Mouse (Mus musculus) gastrocnemius, adult 2 months (tissue): Measurements from ENCODE around the gene Arhgap44. TPM values are rescaled to one million over a fixed set of nuclear protein-coding genes. Genes with fewer than 3 reads are reported as not detected.

Experiments used
- DNase-seq: peaks from one replicate; pipeline ENCODE4 v3.0.0; 2022
- H3K27ac ChIP-seq: fragments of 200-600 bp; 2 replicates; pipeline ENCODE4 v1.8.1; 2022; ENCODE audit warnings: mild to moderate bottlenecking
- H3K4me3 ChIP-seq: fragments of 200-600 bp; 2 replicates; pipeline ENCODE4 v1.8.1; 2022; ENCODE audit warnings: mild to moderate bottlenecking, moderate library complexity
- CTCF ChIP-seq: fragments of 200-600 bp; IDR thresholded peaks from 2 replicates; pipeline ENCODE4 v1.8.1; 2022; ENCODE audit warnings: antibody characterized with exemption, mild to moderate bottlenecking, moderate library complexity
- intact Hi-C: fragments of 180-260 bp; cut with DNase I; formaldehyde crosslinking; loops from one replicate; pipeline ENCODE4 v1.15.1; 2025
- long read RNA-seq, 2 experiments: library from polyadenylated mRNA; stranded (forward); transcript quantifications; one replicate each; pipeline ENCODE4 v2.0.0; 2021
- total RNA-seq, 2 experiments: library from RNA; stranded (reverse); gene quantifications; 2 replicates each; pipeline ENCODE4 v1.2.3; 2021

The Arhgap44 gene
- total RNA-seq, result 10 to 100 TPM in 1 of 2 experiments, 1 to 10 TPM in 1; 8.5 to 11.7 TPM
- long read RNA-seq, experiment 1, full-length matches to known transcripts, result 6 of 6 reads
- long read RNA-seq, experiment 1, partial matches to known transcripts, result 0 of 6 reads
- long read RNA-seq, experiment 1, other reads (novel, unspliced or antisense), result 0 of 6 reads
- long read RNA-seq, experiment 2, full-length matches to known transcripts, result 4 of 8 reads
- long read RNA-seq, experiment 2, partial matches to known transcripts, result 0 of 8 reads
- long read RNA-seq, experiment 2, other reads (novel, unspliced or antisense), result 4 of 8 reads

GRCm38 (mm10) chr11:65162767-65163120 lies at the start of gene Arhgap44:
TSS of gene Arhgap44 (minus strand) at chr11:65162961.
- Histone ChIP-seq H3K4me3 (peak within 1 kb of the TSS; percentile 90), H3K27ac (peak within 1 kb of the TSS; percentile 78)
- no peak for TF ChIP-seq CTCF
- intact Hi-C loops, result no loop called here
- DNase-seq, result peak; percentile 83

GRCm38 (mm10) chr11:65211701-65212100 lies 48.9 kb upstream of the Arhgap44 start:
- no peak overlapping the region for H3K27ac ChIP-seq
- no peak overlapping the region for H3K4me3 ChIP-seq
- DNase-seq, result no peak
- intact Hi-C loops, result no loop called here
- TF ChIP-seq CTCF, result no peak

DNA sequence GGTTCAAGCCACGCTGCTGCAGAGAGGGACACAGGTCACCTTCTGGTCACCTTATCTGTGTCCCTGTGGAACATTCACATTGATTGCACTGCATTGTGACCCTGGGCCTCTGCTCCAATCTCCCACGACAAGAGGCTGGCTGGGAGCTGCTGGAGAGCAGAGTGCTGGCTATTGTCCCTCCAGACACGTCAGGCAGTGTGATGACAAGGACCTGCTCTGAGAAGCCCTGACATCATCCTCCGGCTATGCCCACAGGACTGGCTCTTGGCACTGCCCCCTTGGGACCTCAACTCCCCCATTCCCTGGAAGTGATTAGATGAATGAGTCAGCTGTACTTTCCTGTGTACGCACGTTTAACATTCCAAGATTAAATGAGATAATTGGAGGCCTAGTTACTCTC lies 46.7 kb upstream of the Arhgap44 start:
- peak; percentile 15 for DNase-seq
- Histone ChIP-seq H3K4me3 (no peak overlapping the region), H3K27ac (no peak overlapping the region)
- intact Hi-C loops, result no loop called here
- no peak for TF ChIP-seq CTCF

DNA sequence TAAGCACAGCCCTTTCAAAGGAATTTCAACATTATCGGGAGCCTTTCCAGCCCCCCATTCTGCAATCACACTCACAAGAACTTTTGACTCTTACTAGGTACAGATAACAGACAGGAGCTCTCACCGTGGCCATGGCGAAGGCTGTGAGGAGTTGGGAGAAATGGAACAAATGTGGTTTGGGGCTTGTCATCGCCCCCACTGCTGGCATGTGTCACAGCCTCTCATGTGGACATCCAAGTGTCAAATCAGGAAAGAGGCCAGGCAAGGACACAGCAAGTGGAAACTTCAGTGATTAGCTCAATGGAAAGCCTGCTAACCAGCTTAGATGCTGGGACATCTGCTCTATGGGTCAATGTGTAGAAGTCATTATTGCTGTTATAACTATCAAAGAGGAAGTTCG lies 42.5 kb upstream of the Arhgap44 start:
- DNase-seq, result no peak
- Histone ChIP-seq H3K4me3 (no peak overlapping the region), H3K27ac (no peak overlapping the region)
- intact Hi-C loops, result no loop called here
- no peak for TF ChIP-seq CTCF

DNA sequence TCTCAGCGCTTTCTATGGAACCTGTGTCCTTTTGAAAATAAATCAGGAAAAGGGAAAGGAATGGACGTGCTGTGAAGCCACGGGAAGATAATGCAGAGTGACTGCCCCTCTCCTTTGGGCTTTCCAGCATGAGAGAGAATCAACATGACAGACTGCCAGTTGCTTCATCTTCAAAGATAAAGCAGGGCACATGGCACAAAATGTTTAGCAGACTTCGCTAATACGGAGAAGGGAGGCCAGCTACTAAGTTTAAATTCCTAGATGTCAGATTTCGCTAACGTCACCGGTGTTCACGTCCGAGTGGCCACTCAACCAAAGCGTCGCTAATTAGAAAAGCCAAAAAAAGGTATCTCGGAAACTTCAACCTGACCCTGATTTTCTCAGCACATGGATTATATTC lies 41.9 kb upstream of the Arhgap44 start:
- Histone ChIP-seq H3K27ac (no peak overlapping the region), H3K4me3 (no peak overlapping the region)
- no peak for DNase-seq
- intact Hi-C loops, result no loop called here
- TF ChIP-seq CTCF, result no peak

DNA sequence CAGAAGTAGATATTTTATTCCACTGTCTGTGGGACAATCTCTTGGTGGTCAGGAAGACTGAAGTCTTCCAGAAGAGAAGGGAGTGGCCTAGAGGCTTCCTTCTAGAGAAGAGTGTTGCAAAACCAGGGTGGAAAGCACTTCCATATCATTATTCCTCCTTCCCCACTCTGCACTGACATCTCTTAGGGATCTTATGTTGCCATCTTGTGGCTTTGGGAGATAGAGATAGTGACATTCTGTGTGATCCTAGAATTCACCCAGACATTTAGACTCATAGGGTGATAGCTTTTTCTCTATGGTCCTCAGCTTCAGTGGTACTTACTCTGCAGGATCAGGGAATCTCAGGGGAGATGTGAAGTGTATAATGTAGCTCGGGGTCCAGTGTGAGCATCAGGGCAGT lies 40.3 kb upstream of the Arhgap44 start:
- Histone ChIP-seq H3K27ac (no peak overlapping the region), H3K4me3 (no peak overlapping the region)
- no peak for DNase-seq
- intact Hi-C loops, result no loop called here
- TF ChIP-seq CTCF, result no peak

GRCm38 (mm10) chr11:65202236-65202635 lies 39.5 kb upstream of the Arhgap44 start:
- Histone ChIP-seq H3K27ac (no peak overlapping the region), H3K4me3 (no peak overlapping the region)
- intact Hi-C loops, result no loop called here
- no peak for DNase-seq
- no peak for TF ChIP-seq CTCF

GRCm38 (mm10) chr11:65198026-65198425 lies 35.3 kb upstream of the Arhgap44 start:
- H3K27ac ChIP-seq, result no peak overlapping the region
- no peak for DNase-seq

GRCm38 (mm10) chr11:65197280-65197679 lies 34.5 kb upstream of the Arhgap44 start:
- H3K27ac ChIP-seq, result no peak overlapping the region
- intact Hi-C loops, result loop anchor here (1.0 kb wide), 1 partner anchor 480 kb away; no protein-coding TSS in a partner anchor
- TF ChIP-seq CTCF, result peak; percentile 92
- no peak overlapping the region for H3K4me3 ChIP-seq
- DNase-seq, result peak; percentile 56

More at GRCm38 (mm10) chr11:65198026-65198425, 35.3 kb upstream of the Arhgap44 start:
- no peak overlapping the region for H3K4me3 ChIP-seq
- intact Hi-C loops, result no loop called here
- TF ChIP-seq CTCF, result no peak

DNA sequence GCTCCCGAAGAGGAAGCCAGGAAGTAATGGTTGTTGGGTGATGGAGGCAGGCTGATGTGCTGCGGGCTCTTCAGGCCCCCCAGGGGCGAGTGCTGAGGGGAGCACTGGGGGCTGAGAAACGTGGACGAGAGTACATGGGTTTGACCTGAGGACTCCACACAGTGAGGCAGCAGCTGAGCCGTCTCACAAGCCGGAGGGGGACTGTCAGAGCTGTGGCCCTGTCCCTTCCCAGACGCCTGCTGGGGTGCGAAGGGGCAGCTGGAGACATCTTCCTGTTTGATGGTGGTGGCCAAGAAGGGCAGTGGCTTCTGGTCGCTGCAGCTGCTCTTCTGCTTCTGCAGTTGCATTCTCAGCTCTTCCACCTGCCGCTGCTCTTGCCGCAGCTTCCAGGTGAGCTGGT lies 24.2 kb upstream of the Arhgap44 start:
- no peak for TF ChIP-seq CTCF
- no peak overlapping the region for H3K4me3 ChIP-seq
- no peak for DNase-seq
- intact Hi-C loops, result no loop called here
- H3K27ac ChIP-seq, result no peak overlapping the region

- TF ChIP-seq CTCF, result no peak
- Histone ChIP-seq H3K27ac (no peak overlapping the region), H3K4me3 (no peak overlapping the region)
- no peak for DNase-seq
- intact Hi-C loops, result no loop called here
These were observed 22.4 kb upstream of the Arhgap44 start for GRCm38 (mm10) chr11:65185114-65185513.

GRCm38 (mm10) chr11:65170121-65170750 lies 7.5 kb upstream of the Arhgap44 start:
- no peak for DNase-seq
- intact Hi-C loops, result no loop called here
- H3K4me3 ChIP-seq, result no peak overlapping the region
- no peak overlapping the region for H3K27ac ChIP-seq
- TF ChIP-seq CTCF, result no peak

DNA sequence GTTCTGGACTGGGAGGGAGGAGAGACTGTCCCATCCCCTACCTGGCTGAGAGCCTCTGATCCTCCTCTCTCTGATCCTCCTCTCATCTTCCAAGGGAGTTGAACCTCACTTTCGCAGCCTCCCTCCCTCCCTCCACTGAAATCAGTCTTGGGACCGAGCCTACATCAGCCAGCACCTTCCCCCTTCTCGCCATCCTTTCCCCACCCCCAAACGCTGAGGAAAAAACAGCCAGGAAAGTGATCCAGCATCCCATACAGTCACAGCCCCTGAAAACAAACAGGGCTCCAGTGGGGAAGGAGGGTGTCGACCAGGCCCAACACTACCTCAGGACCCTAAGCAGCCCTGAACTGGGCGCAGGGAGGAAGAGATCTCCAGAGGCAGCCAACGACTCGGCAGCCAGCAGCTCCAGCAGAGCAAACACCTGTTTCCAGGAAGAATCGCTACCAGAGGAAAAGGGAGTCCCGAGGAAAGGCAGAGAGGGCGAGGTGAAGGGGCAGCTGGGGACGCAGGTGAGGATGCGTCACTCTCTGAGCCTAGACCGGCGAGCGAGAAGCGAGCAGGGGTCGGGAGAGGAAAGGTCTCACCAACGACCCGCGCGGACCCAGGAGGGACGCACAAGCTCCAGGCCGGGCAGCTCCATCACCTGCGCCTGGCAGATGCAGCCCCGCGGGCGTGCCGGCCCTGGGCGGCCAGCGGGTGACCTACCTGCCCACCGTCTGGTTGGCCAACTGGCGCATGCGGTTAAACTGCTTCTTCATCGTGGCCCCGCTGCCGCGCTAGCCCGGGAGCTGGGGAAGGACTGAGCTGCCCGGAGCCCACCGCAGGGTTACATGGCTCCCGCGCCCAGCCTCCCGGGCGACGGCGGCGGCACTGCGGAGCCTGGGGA lies 637 bp downstream of the Arhgap44 start:
- peak overlapping the region; percentile 90 for H3K4me3 ChIP-seq
- H3K27ac ChIP-seq, result peak overlapping the region; percentile 78
- intact Hi-C loops, result no loop called here
- TF ChIP-seq CTCF, result no peak
- no peak for DNase-seq
